Mouse (Mus musculus) activated CD4-positive, CD25-positive, alpha-beta regulatory T cell, adult 4 months (primary cell): ENCODE data around the gene Cd81. TPM values are rescaled to one million over a fixed set of nuclear protein-coding genes. Genes with fewer than 3 reads are reported as not detected.

Source experiments
- ATAC-seq: one replicate; pipeline ENCODE4 v1.8.0; 2017
- polyA plus RNA-seq, 2 experiments: library from polyadenylated mRNA; unstranded; fragments of 100-300 nt; shearing (Covaris generic); gene quantifications; one replicate each; pipeline ENCODE4 v1.2.1; 2017

The Cd81 gene
- polyA plus RNA-seq, 2 experiments from 2014 or later = 155 to 235 TPM

- peak; percentile 65 for ATAC-seq
Measured at GRCm38 (mm10) chr7:143021356-143022164, 31.0 kb upstream of the Cd81 start.

- no peak for ATAC-seq
Measured at GRCm38 (mm10) chr7:143023499-143023898, 29.0 kb upstream of the Cd81 start.

GRCm38 (mm10) chr7:143024293-143024692, 28.2 kb upstream of the Cd81 start:
- ATAC-seq = no peak

GRCm38 (mm10) chr7:143025496-143025895, 27.0 kb upstream of the Cd81 start:
- ATAC-seq = no peak

GRCm38 (mm10) chr7:143027196-143027595, 25.3 kb upstream of the Cd81 start:
- ATAC-seq = no peak

GRCm38 (mm10) chr7:143031816-143032215, 20.7 kb upstream of the Cd81 start:
- ATAC-seq = no peak

- no peak for ATAC-seq
Measured at GRCm38 (mm10) chr7:143033581-143033980, 19.0 kb upstream of the Cd81 start.

GRCm38 (mm10) chr7:143034112-143034511, 18.4 kb upstream of the Cd81 start:
- ATAC-seq = no peak

- ATAC-seq = no peak
Measured at GRCm38 (mm10) chr7:143034519-143035450, 17.8 kb upstream of the Cd81 start.

GRCm38 (mm10) chr7:143036787-143037186, 15.8 kb upstream of the Cd81 start:
- no peak for ATAC-seq

- ATAC-seq = no peak
Measured at GRCm38 (mm10) chr7:143037306-143037705, 15.2 kb upstream of the Cd81 start.

- ATAC-seq = no peak
Measured at GRCm38 (mm10) chr7:143038174-143038931, 14.2 kb upstream of the Cd81 start.

- ATAC-seq = no peak
Measured at GRCm38 (mm10) chr7:143040561-143040960, 12.0 kb upstream of the Cd81 start.

GRCm38 (mm10) chr7:143041138-143041822, 11.3 kb upstream of the Cd81 start:
- no peak for ATAC-seq

- no peak for ATAC-seq
Measured at GRCm38 (mm10) chr7:143042089-143042488, 10.4 kb upstream of the Cd81 start.

- ATAC-seq = no peak
Measured at GRCm38 (mm10) chr7:143042897-143043300, 9.6 kb upstream of the Cd81 start.

- ATAC-seq = no peak
Measured at GRCm38 (mm10) chr7:143044049-143044825, 8.3 kb upstream of the Cd81 start.

- ATAC-seq = no peak
Measured at GRCm38 (mm10) chr7:143044826-143045206, 7.7 kb upstream of the Cd81 start.

GRCm38 (mm10) chr7:143046358-143046757, 6.2 kb upstream of the Cd81 start:
- ATAC-seq = no peak

GRCm38 (mm10) chr7:143049331-143049730, 3.2 kb upstream of the Cd81 start:
- ATAC-seq = no peak
